Mouse (Mus musculus) forebrain, embryonic 16.5 days (tissue): ENCODE data around the gene BC025446. TPM values are rescaled to one million over a fixed set of nuclear protein-coding genes. Genes with fewer than 3 reads are reported as not detected.

Source experiments
- ATAC-seq: fragments of 200-750 bp; cut with Nextera tagmentation; 2 replicates; pipeline ENCODE4 v1.8.0; 2017; ENCODE audit warnings: mild to moderate bottlenecking, moderate library complexity
- H3K27ac ChIP-seq: fragments of 300-500 bp; sonication (generic); 2 replicates; pipeline ENCODE4 v1.5.1; 2014; ENCODE audit warnings: low read length, control low read depth
- H3K27me3 ChIP-seq: fragments of 300-500 bp; sonication (generic); replicated peaks from 2 replicates; pipeline ENCODE4 v1.6.1; 2014; ENCODE audit warnings: low read length; ENCODE audit not compliant: control insufficient read depth, insufficient read depth
- H3K36me3 ChIP-seq: fragments of 300-500 bp; sonication (generic); 2 replicates; pipeline ENCODE4 v1.6.1; 2014; ENCODE audit not compliant: control insufficient read depth, insufficient read depth
- H3K4me1 ChIP-seq: fragments of 300-500 bp; sonication (generic); replicated peaks from 2 replicates; pipeline ENCODE4 v1.6.1; 2014; ENCODE audit warnings: low read length; ENCODE audit not compliant: control insufficient read depth, insufficient read depth
- H3K4me2 ChIP-seq: fragments of 300-500 bp; sonication (generic); 2 replicates; pipeline ENCODE4 v1.6.1; 2014; ENCODE audit warnings: mild to moderate bottlenecking, low read length, control low read depth
- H3K4me3 ChIP-seq: fragments of 300-500 bp; sonication (generic); replicated peaks from 2 replicates; pipeline ENCODE4 v1.5.1; 2014; ENCODE audit warnings: mild to moderate bottlenecking, low read length, control low read depth
- H3K9ac ChIP-seq: fragments of 300-500 bp; sonication (generic); replicated peaks from 2 replicates; pipeline ENCODE4 v1.6.1; 2014; ENCODE audit warnings: low read depth, low read length, control low read depth
- H3K9me3 ChIP-seq: fragments of 300-500 bp; sonication (generic); 2 replicates; pipeline ENCODE4 v1.6.1; 2016; ENCODE audit warnings: low read length; ENCODE audit not compliant: control insufficient read depth
- WGBS: fragments of 180-500 bp; shearing (Covaris S2); extraction: QIAGEN DNeasy Blood & Tissue Kit; methylation state at CpG from one replicate; pipeline ENCODE4 v1.1.7; 2014; 5-methylcytosine and 5-hydroxymethylcytosine counted together
- polyA plus RNA-seq: library from polyadenylated mRNA; unstranded; fragments of >200 nt; fragmentation: Nextera tagmentation; extraction: Ambion mirVana; gene quantifications from 2 replicates; pipeline ENCODE4 v1.2.1, GENCODE M21; 2015

BC025446 gene
- polyA plus RNA-seq, 1 experiment from 2014 or later = not detected

DNA sequence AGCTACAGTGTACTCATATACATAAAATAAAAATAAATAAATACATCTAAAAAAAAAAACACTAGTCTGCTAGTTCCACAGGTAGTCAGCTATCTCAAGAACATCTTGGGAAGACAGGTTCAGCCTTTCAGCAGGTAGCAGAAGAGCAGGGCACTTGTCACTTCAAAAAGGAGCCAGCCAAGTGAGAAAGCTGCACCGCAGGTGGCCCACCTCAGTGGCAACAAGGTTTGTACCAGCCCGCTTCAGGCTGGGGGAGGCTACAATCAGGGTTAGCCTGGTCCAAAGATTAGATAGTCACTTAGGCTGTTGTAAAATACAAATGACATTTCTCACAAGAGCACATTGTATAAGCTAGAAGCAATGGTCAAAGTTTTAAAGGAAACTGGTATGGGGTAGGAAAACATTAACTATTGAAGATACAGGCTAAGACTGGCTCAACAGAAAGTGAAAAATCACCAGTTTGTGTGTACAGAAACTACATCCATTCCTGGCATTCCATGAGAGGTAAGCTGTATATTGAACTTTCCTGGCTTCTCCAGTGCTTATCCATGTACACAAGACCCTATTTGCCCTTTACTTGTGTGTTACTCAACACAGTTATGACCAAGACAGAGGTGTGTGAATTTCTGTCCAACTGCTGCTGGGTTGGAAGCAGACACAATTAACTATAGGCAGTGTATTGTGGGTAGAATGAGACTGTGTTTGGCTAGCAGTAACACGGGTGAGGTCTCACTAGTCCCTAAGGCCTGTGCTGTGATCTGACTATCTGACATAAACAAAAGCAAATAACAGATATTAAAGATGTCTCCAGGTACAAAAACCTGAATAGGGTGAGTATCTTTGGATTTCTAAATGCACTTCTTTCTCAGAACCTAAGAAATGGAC lies 26.8 kb downstream of the BC025446 start:
- H3K4me1 ChIP-seq = no peaks in the 10 kb centered on the region
- no peaks in the 10 kb centered on the region for H3K9me3 ChIP-seq
- no peak overlapping the region for H3K27ac ChIP-seq
- no peak for ATAC-seq
- no peaks in the 10 kb centered on the region for H3K36me3 ChIP-seq
- WGBS = 77% methylated on average over 3 of the region's 3 CpGs
- H3K9ac ChIP-seq = no peak overlapping the region
- no peak overlapping the region for H3K4me2 ChIP-seq
- H3K27me3 ChIP-seq = no peaks in the 10 kb centered on the region
- no peak overlapping the region for H3K4me3 ChIP-seq

DNA sequence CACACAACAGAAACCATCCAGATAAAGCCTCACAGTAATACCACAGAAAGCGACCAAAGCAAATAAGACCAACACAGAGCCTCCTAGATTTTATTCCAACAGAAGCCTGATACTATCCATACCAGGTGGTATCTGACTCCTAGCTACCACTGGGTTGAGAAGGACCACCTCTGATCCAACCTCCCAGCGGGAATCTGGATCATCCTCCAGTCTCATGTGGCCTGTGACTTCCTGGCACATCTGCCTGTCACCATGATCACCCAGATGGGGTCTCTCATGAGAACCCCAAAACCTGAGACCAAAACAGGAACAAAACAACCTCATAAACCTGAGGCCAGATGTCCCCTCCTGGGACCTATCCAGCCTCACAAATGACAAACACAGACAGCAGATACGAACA lies 38.5 kb downstream of the BC025446 start:
- ATAC-seq = no peak
- H3K4me2 ChIP-seq = no peak overlapping the region
- no peak overlapping the region for H3K4me3 ChIP-seq
- no peaks in the 10 kb centered on the region for H3K36me3 ChIP-seq
- no peaks in the 10 kb centered on the region for H3K27me3 ChIP-seq
- no peaks in the 10 kb centered on the region for H3K4me1 ChIP-seq
- no peak overlapping the region for H3K27ac ChIP-seq
- H3K9ac ChIP-seq = no peak overlapping the region
- WGBS = 85% methylated on average over 3 of the region's 3 CpGs
- H3K9me3 ChIP-seq = no peaks in the 10 kb centered on the region

DNA sequence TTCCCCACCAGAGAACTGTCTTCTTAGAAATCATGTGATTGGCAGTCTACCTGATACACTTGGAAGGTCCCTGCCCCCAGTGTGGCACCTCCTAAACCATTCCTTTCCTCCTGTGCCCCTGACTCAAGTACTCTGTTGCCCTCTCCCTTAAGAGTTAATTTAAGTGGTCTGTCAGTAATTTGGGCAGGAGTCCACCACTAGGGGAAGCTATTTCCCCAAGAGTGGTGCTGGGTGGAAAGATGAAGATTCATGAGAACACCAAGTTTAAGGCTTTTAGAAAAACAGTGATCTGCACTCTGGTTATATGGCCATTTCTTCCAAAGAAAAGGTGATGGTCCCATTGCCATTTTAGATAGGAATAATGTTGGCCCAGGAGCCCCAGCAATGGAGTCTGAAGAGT lies 49.7 kb downstream of the BC025446 start:
- Histone ChIP-seq H3K36me3 (no peaks in the 10 kb centered on the region), H3K4me3 (no peak overlapping the region), H3K9ac (no peak overlapping the region), H3K27ac (no peak overlapping the region), H3K4me2 (no peak overlapping the region), H3K27me3 (no peaks in the 10 kb centered on the region), H3K4me1 (no peaks in the 10 kb centered on the region), H3K9me3 (no peaks in the 10 kb centered on the region)
- ATAC-seq = no peak

DNA sequence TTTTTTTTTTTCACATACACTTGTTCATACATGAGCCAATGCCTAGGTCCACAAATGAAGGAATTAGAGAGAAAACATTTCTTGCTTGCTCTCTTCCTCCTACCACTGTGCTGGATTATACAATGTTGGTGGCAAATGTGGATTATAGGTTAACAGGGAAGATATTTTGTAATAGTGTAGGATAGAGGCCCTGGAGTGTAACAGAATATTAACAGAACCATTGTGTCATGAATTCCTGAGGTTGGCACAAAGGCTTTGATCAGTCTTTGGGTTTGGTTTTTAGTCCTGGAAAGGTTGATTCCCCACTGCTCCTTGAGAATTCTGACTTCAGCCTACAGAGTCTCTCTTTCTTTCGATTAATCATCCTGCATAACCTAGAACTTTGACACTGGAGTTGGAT lies 50.5 kb downstream of the BC025446 start:
- 64% methylated on average over 1 of the region's 1 CpGs for WGBS
- H3K4me2 ChIP-seq = no peak overlapping the region
- no peak overlapping the region for H3K9ac ChIP-seq
- no peak overlapping the region for H3K27ac ChIP-seq
- no peaks in the 10 kb centered on the region for H3K9me3 ChIP-seq
- H3K4me1 ChIP-seq = no peaks in the 10 kb centered on the region
- H3K36me3 ChIP-seq = no peaks in the 10 kb centered on the region
- ATAC-seq = no peak
- no peak overlapping the region for H3K4me3 ChIP-seq
- no peaks in the 10 kb centered on the region for H3K27me3 ChIP-seq

DNA sequence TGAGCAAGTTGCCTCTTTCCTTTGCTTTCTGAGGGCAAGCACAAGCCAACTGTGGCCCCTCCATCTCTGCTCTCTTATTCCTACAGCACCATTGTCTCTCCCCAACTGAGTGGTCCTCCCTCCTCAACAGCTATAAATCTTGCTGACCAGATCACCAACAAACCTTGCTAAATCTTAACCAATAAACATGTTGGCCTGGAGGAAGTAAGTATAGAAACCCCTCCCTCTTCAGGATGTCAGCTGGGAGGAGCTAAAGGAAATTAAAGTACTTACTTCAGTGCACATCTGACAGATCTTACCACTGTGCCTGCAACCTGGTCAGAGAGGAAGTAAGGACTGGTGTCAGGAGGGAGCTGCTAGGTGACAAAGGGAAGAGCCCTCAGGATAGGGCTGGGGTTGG lies 51.9 kb downstream of the BC025446 start, which contains the start of gene Ly6f:
Gene Ly6f (plus strand): TSS at position 301 of the 400 bp plus-strand sequence.
- Histone ChIP-seq H3K4me3 (no peak within 1 kb of the TSS), H3K36me3 (no peaks in the 10 kb centered on the region), H3K27ac (no peak within 1 kb of the TSS), H3K9me3 (no peaks in the 10 kb centered on the region), H3K9ac (no peak within 1 kb of the TSS), H3K4me2 (no peak within 1 kb of the TSS), H3K27me3 (no peaks in the 10 kb centered on the region), H3K4me1 (no peaks in the 10 kb centered on the region)
- no peak for ATAC-seq

DNA sequence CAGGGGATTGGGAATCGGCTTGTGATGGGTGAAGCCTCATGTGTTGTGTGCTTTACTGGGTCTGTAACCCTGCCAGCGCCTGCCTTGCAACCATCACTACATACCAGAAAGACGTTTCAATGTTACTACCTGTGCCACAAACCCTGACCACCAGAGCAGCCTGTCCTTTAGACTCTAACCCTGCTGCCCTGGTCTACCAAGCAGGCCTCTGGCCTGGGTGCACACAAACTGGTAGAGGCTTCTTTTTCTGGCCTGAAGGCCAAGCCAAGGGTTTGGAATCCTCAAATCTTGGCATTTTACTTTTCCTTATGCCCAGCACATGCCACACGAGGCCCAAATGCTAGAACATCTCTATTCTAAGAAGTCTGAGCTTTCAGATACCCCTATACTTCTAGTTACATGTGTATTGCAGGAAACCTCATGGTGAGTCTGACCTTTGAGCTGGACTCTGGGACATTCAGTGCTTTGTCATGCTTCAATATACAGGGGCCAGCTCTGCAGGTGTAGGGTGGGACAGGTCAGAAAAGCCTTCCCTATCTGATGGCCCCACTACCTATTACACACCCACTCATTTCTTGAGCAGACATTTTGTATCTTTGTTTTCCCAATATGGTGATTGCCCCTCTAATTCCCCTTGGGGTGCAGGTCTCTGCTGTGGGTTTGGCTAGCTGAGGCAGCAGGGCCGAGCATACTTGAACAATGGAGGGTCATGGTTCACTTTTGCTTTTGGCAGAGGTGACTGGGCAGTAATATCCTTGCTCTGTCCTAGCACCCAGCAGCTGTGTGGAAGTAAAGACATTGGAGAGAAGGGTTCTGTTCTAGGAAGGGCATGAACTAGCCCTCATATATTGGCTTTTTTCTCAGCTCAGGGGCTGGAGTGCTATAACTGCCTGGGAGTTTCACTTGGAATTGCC lies 53.0 kb downstream of the BC025446 start:
- Histone ChIP-seq H3K9ac (no peak overlapping the region), H3K27me3 (no peaks in the 10 kb centered on the region), H3K27ac (no peak overlapping the region), H3K4me1 (no peaks in the 10 kb centered on the region), H3K4me3 (no peak overlapping the region), H3K9me3 (no peaks in the 10 kb centered on the region), H3K4me2 (no peak overlapping the region), H3K36me3 (no peaks in the 10 kb centered on the region)
- no peak for ATAC-seq
- WGBS = 85% methylated on average over 5 of the region's 5 CpGs

DNA sequence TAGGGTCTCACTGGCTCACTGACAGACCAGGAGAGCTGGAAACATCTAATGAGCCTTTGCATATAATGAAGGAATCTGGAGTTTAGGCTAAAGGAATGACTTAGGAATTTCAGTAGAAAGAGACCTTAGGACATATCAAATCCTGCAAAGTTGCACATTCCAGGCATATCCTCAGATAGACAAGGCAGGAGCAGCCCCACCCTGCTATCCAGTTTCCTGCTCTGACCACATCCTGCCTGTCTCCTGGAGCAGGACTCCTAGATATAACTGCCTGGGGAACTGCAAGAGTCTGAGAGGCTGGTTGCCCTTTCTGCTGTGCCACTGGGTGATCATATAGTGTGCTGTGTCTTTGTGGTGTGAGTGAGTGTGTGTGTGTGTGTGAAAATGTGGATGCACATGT lies 54.0 kb downstream of the BC025446 start:
- H3K9me3 ChIP-seq = no peaks in the 10 kb centered on the region
- no peaks in the 10 kb centered on the region for H3K4me1 ChIP-seq
- no peaks in the 10 kb centered on the region for H3K36me3 ChIP-seq
- H3K4me2 ChIP-seq = no peak overlapping the region
- H3K27me3 ChIP-seq = no peaks in the 10 kb centered on the region
- no peak for ATAC-seq
- H3K27ac ChIP-seq = no peak overlapping the region
- no peak overlapping the region for H3K4me3 ChIP-seq
- no peak overlapping the region for H3K9ac ChIP-seq

DNA sequence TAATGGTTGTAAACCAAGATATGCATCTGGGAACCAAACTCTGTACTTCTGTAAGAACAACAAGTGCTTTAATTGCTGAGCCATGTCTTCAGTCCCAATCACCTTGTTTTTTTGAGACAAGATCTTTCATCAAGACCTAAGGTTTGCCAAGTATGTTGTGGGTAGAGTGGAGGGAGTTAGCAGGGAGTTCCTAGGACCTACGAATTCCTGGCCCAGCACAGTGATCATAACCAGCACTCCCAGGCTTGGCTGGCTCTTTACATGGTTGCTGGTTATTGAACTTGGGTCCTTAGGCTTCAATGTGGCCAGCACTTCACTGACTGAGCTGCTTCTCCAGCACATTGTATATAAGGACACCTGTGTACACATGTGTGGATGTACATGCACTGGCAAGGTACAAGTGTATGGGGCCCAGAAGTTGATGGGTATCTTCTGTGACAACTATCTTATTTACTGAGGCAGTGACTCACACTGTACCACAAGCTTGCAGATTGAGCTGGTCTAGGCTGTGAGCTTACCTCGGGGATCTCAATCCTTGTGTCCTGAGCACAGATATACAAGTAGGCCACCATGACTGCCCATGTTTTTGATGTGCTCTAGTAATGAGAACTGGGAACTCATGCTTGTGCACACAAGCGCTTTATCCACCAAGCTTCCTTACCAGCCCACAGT lies 54.7 kb downstream of the BC025446 start:
- Histone ChIP-seq H3K36me3 (no peaks in the 10 kb centered on the region), H3K9ac (no peak overlapping the region), H3K4me1 (no peaks in the 10 kb centered on the region), H3K4me2 (no peak overlapping the region), H3K9me3 (no peaks in the 10 kb centered on the region), H3K27me3 (no peaks in the 10 kb centered on the region), H3K4me3 (no peak overlapping the region), H3K27ac (no peak overlapping the region)
- no peak for ATAC-seq
- 82% methylated on average over 3 of the region's 3 CpGs for WGBS

DNA sequence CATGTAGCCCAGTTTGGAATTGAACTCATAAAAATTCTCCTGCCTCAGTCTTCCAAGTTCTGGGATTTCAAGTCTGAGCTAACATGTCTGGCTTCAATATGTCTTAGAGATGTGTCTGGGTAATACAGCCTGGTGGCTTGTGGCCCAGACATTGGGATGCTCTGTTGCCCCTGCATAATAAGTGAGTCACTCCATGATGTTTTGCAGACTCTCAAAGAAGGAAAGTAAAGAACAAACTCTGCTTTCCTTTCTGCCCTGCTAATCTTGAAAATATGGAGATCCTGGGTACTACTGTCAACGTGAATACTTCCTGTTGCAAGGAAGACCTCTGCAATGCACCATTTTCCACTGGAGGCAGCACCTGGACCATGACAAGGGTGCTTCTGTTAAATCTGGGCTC lies 55.2 kb downstream of the BC025446 start:
- H3K36me3 ChIP-seq = no peaks in the 10 kb centered on the region
- no peak for ATAC-seq
- WGBS = 63% methylated on average over 1 of the region's 1 CpGs
- no peak overlapping the region for H3K4me2 ChIP-seq
- no peaks in the 10 kb centered on the region for H3K9me3 ChIP-seq
- H3K27ac ChIP-seq = no peak overlapping the region
- H3K27me3 ChIP-seq = no peaks in the 10 kb centered on the region
- H3K4me3 ChIP-seq = no peak overlapping the region
- H3K9ac ChIP-seq = no peak overlapping the region
- no peaks in the 10 kb centered on the region for H3K4me1 ChIP-seq
